Mouse (Mus musculus): ENCODE results near the gene Rgs2. TPM values are rescaled to one million over a fixed set of nuclear protein-coding genes. Genes with fewer than 3 reads are reported as not detected.

Rgs2 gene
- 0.06 TPM in 1 of 2 replicates, not detected in the other for polyA plus RNA-seq (2012)

DNA sequence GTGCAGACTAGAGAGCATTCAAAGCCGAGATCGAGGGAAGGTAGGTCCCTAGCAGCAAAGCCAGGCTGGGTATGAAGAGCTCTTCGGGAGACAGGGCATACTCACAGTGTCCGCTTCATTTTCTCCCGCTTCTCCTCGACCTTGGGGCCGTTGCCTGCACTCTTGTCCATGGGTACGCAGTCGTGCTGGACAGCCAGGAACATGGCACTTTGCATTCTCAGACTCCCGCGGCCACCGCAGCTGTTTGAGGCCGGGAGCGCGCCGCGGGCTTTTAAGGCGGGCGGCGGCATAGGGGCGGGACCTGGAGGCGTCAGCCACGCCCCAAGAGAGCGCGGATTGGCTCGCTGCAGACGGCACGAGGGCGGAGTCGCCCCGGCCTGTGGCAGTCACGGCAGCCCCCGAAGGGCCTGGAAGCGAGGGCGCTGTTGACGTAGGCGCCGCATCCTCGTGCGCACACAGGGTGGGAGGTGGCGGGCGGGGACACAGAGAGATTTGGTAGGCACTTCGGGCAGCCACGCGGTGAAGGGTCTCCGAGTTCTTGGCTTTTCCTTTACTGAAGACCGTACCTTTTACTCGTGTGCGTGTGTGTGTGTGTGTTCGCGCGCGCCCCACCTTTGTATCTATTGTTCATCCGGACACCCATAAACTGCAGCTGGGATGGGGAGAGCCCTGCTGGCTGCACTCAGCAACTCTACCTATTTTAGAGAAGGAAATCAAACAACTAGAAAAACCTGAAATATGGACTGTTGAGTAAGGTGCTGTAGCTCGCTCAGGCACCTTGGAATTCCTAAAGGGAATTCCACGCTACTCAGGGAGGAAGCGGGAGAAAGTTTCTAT lies at the start of gene Rgs2:
Rgs2 (minus strand) TSS at position 258 of the 837 bp plus-strand sequence.
- no peak for TF ChIP-seq GATA1 (IDR thresholded peaks at IDR 0.05; ENCODE audit: low read length)

DNA sequence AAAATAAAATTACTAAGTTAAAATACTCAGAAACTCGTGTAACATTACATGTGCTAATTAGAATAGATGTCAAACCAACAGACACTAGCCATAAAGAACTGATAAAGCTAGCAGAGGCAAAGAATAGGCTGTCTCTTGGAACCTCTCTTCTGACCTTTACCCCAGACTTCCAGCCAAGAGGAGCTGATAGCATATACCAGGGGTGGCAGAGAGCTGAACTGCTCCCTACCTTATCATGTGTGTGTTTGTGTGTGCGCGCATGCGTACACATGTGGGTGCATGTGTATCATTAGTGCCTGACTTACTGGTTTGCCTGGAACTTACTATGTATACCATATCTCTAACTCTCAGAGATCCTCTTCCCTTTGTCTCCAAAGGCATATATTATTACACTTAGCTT lies 49.4 kb upstream of the Rgs2 start:
- TF ChIP-seq GATA1 (IDR thresholded peaks at IDR 0.05; ENCODE audit: low read length) = no peak

- no peak for TF ChIP-seq GATA1 (IDR thresholded peaks at IDR 0.05; ENCODE audit: low read length)
Measured at GRCm38 (mm10) chr1:144041826-144042225, 37.9 kb upstream of the Rgs2 start.

DNA sequence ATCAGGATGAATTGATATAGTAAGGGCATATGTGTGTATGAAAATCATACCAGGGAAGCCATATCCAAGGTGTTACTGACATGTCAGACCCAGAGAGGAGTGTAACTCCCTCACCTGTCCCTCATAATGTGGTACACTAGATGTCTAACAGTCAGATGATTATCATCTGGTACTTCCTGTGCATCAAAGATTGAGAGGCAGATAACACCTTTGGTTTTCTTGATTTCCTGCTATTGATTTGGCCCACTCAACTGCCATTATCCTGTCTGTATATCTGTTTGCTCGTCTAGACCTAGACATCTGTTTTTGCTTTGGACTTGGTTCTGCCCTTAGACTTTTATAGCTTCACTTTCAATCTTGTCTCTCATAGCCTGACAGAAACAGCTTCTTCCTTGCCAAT lies 29.5 kb upstream of the Rgs2 start:
- TF ChIP-seq GATA1 (IDR thresholded peaks at IDR 0.05; ENCODE audit: low read length) = no peak

DNA sequence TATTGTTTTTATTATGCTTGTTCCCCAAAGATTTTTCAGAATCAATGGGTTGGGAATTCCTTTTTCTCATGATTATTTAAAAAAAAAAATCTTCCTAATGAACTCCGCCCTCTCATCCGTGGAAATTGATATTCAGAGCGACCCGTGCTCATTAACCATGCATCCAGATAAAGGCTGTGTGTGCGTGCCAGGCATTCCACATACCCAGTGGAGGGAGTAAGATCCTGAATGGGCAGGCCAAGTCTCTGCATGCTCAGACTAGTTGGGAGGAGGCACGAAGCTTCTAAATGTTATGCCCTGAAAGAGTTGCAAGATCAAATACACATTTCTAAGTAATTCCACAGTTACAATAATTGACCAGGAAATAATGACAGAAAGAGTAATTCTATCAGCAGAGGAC lies 26.5 kb upstream of the Rgs2 start:
- TF ChIP-seq GATA1 (IDR thresholded peaks at IDR 0.05; ENCODE audit: low read length) = no peak

DNA sequence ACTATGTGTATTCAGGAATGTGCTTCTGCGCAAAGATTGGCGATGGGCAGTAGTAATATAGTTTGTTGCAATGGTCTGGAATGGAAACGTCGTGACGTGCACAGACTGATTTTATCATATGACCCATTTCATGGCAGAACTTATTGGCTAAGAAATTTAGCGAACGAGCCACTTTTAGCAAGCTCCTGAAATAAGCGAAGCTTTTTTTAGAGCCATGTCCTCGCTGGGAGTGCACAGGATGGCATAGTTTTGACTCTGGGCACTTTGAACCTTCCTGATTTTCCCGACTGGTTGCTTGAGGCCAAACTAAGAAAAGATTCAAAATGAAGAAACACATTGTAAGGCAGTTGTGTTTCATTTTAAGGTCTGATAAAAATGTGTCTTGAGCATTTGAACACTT lies 25.7 kb upstream of the Rgs2 start:
- no peak for TF ChIP-seq GATA1 (IDR thresholded peaks at IDR 0.05; ENCODE audit: low read length)

- no peak for TF ChIP-seq GATA1 (IDR thresholded peaks at IDR 0.05; ENCODE audit: low read length)
Measured at GRCm38 (mm10) chr1:144018417-144018958, 14.5 kb upstream of the Rgs2 start.

DNA sequence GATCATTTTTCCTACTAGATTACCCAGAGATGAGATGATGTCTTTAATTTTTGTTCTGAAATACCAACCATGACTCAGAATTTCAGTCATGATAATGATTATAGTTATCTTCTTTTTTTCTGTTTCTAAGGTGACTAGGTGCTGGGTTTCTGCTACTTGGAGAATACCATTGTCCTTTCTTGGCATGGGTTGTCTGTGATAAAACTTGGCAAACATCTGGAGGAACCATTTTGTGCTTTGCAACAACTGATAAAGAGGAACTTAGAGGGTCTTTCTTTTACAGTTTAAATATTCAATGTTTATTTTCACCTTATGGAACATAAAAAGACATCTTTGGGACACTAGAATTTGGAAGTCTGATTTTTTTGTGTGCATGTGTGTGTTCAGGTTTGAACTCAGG lies 10.0 kb upstream of the Rgs2 start:
- no peak for TF ChIP-seq GATA1 (IDR thresholded peaks at IDR 0.05; ENCODE audit: low read length)

GRCm38 (mm10) chr1:144007341-144007740 lies 3.4 kb upstream of the Rgs2 start:
- TF ChIP-seq GATA1 (IDR thresholded peaks at IDR 0.05; ENCODE audit: low read length) = no peak

GRCm38 (mm10) chr1:144006542-144006941 lies 2.6 kb upstream of the Rgs2 start:
- peak; percentile 55 for TF ChIP-seq GATA1 (IDR thresholded peaks at IDR 0.05; ENCODE audit: low read length)

GRCm38 (mm10) chr1:144005648-144006047 lies 1.7 kb upstream of the Rgs2 start:
- no peak for TF ChIP-seq GATA1 (IDR thresholded peaks at IDR 0.05; ENCODE audit: low read length)

- TF ChIP-seq GATA1 (IDR thresholded peaks at IDR 0.05; ENCODE audit: low read length) = no peak
Measured at GRCm38 (mm10) chr1:144004741-144005140, 780 bp upstream of the Rgs2 start.

GRCm38 (mm10) chr1:144003416-144003815 lies 545 bp downstream of the Rgs2 start:
- no peak for TF ChIP-seq GATA1 (IDR thresholded peaks at IDR 0.05; ENCODE audit: low read length)

- no peak for TF ChIP-seq GATA1 (IDR thresholded peaks at IDR 0.05; ENCODE audit: low read length)
Measured at GRCm38 (mm10) chr1:144002715-144003066, 1.3 kb downstream of the Rgs2 start.

DNA sequence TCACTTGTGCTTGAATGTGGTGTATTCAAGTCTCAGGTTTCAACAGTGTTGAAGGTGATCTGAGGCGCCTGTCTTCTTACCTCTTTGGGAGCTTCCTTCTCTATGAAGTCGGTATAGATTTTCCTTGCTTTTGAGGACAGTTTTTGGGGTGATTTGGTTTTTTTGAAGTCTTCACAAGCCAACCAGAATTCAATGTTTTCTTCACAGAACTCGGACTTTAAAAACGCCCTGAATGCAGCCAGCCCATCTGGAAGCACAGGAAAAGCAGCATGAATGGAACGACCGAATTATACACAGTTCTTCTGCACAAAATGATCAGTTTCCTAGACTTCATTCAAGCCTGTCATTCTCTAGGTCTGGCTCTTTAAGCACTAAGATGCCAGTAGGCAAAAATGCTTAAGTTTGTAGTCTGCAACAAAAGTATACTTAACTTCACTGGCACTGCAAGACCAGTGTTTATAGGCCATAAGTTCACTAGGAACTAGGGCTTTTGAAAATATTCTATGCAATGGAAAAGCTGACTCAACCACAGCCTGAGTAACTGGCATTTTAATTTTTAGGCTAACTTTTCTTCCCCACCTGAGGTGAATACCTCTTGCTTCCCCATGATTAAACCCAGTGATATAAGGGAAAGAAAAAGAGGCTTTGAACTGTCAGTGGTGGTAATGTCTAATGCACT lies 1.8 kb downstream of the Rgs2 start:
- TF ChIP-seq GATA1 (IDR thresholded peaks at IDR 0.05; ENCODE audit: low read length) = no peak

DNA sequence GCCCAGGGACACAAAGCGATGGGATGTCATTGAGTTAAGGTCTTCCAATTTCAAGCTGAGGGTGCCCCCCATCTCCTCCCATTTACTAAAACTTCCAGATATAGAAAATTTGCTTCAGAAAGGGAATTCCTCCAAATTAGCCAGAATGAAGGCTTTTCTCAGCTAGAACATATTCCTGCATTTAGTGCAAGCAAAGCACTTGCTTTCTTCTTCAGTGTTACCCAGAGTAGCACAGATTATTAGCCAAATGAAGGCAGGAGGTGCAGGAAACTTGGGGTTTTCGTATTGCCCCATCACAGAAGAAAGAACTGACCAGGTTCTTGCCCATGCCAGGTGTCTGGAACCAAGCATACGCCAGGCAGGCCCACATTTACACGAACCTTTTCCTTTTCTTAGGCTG lies 3.7 kb downstream of the Rgs2 start:
- no peak for TF ChIP-seq GATA1 (IDR thresholded peaks at IDR 0.05; ENCODE audit: low read length)
